Mouse (Mus musculus): ENCODE measurements around the gene Eif4e1b.

Eif4e1b gene

DNA sequence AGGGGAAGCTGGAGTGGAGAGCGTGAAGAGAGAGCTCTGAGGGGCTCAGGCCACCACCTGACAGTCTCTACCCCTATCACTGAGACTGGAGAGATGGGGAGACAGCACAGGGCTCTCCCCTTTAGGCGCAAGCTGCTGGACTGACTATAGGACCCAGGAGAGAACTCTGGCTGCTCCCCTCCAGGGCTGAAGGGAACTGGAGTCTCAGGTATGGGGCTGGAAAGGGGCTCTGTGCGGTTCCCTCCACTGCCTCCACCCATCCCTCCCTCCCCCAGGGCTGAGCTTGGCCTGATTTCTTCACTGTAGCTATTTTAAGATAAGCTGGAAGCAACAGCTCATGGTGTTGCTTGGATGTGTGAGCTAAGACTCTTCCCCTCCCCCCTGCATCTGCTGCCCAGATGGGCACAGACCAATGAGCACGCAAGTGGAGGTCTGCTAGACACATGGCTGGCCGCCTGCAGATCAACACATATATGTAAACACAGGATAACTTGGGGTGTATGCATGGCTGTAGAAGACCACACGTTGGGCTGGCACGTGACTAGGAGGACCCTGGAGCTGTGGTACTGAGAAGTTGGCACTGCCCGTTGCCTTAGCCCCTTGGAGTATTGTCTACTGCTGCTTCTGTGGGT lies 23.5 kb upstream of the Eif4e1b start:
- DNase-seq, result no peak

DNA sequence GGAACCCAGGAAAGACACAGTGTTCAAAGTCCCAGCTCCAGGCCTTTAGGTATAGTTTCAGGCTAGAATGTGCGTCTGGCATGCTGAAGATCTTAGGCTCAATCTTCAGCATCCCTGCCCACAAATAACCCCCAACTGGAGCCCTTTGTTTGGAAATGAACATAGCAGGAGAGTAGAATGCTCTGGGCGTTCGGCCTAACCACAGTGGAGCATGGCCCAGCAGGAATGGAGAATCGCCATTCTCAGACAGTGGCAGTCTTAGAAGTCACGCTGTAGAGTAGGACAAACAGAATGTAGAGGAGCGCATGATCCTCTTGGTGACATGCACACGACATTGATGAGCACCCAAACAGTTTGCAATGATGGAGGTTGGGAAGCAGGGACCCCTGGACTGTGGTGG lies 22.9 kb upstream of the Eif4e1b start:
- no peak for DNase-seq

DNA sequence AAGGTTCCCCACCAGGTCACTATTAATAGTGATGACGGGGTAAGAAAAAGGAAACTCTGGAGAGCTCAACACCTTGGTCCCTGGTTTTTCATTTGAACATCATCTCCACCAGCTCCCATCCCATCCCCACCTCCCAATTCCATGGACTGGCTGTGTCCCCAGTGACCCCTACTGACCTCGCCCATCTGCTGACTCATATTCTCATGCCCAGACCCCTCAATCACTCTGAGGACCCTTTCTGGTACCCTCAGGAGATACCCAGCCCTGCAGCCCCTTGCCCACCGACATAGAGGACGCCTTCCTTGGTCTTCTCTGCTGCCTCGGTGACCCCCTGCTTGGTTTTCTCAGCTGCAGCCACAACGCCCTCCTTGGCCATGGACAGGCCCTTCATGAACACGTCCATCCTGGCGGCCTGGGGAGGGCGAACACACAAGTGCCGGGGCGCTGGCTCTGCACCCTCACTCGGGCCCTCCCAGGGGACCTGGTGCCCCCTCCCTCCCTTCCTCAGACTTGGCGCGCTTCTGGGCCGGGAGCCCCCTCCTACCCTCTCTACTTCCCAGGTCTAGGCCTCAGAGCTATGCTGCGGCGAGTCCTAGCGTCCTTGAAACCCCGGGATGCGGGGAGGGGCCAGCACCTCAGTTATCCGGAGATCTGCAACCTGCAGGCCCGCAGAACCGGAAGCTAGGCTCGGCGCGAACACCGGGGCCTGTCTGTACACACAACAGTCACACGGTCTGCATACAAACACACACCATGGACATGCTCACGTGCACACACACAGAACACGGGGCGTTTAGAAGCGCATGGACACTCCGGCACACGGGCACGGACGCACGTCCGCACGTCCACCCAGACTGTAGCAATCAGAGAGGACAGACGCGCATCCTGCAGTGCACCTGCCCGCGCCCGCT lies 18.3 kb upstream of the Eif4e1b start:
- no peak for DNase-seq

DNA sequence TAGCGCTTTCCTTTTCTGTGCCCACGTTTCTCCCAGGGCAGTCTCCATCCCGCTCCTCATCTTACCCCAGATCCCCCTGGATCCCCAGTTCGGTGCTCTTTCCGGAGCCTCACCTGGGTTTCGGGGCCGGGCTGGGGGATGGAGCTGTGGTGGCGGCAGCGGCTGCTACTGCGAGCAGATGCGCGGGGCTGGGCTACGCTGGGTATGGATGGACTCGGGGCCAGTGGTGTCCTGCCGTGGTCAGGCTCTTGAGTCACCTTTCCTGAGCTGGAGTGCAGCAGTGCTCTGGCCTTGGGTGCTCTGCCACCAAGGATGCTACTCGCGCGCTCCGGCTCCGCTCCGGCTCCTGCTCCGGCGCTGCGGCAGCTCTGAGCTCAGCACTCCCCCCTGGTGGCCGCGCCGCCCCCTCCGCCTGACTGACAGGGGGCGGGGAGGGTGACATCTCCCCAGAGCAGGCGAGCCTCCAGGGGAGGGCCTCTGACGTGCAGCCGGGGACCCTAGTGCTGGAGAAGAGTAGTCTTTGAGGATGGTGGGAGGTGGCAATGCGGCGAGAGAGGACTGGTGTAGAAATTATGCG lies 17.5 kb upstream of the Eif4e1b start, which contains the start of gene Sncb:
Gene Sncb, minus strand, starts transcription at position 404 of the 577 bp plus-strand sequence.
- DNase-seq, result peak; percentile 29 to 49

DNA sequence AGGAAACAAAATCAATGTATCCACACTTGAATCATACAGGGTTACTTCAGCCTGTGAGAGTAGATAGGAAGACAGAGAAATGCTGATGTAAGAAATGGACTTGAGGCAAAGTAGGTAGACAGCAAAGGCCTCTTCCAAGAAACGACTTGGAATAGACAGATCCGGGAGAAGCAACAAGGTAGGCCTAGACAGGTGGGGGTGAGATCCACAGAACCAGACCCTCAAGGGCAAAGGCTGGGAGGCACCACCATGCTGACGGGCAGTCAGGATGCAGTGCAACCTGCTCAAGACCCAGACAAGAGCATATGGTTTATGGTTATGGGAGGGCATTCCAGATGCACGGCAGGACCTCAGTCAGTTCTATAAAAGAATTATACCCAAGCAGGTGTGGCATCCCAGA lies 16.8 kb upstream of the Eif4e1b start:
- no peak for DNase-seq

DNA sequence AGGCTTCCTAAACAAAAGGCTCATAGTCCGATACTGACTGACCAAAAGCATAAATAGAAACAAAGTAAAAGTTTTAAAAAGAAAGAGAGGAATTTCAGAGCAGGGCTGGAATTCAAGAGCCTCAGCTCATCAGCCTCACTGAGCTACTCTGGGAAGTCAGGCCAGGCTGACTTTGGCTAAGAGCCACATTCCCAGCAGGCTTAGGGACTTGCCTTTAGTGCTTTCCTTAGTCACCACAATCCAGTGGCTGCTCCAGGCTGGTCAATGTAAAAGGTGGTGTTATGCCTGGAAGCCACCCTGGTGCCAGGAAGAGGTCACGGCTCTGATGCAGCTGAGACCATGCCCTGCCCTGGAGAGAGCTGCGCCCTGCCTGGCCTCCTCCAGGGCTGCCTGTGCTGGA lies 3.2 kb upstream of the Eif4e1b start:
- peak in 1 of 2 experiments; percentile 43 for DNase-seq

DNA sequence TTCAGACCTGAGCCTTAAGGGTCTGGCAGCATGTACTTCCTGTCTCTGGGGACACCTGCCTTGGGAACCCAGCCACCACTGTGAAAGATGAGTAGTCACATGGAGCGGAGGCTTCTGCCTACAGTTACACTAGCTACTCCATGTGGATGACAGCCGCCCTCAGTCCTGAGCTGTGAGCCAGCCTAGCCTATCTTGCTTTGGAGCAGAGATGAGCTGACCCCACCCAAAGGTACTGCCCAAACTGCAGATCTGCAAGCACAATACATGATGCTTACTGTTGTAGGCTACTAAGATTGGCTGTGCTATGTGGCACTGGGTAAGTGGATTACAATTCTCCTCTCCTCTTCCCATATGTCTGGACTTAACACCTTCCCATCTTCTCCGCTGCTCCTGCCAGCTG lies 2.7 kb upstream of the Eif4e1b start:
- no peak for DNase-seq

DNA sequence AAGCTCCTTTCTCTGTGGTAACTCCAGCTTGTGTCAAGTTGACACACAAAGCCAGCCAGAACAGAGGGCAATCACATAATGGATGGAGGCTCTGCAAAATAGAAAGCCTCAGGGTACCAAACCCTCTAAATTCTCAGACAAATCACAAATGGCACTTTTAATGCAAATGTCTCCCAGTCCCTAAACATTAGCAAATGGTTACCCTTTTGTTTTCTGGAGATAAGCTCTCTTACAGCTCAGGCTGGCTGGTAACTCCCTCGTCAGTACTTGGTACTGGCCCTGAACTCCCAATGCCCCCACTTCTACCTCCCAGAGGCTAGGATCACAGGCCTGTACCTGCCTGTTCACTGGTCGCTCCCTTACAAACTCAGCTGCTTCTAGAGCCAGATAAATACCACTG lies 563 bp upstream of the Eif4e1b start:
- DNase-seq, result no peak

DNA sequence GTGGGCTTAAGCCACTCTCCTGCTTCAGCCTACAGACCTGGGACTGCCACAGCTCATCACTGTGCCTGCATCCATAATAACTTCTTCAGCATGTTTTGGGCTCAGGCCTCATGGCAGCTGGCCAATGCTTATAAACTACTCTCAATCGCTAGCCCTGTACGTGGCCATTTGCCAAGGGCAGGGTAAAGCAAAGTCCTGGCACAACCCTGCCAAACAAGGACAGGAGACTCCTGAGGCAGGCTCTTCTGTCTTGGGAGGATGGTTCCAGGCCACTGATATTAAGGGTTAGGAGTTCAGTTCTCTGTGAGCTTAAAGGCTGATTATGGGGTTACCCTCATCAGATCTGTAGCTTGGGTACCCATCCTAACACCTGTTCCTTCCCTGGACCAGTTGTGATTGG lies 3.8 kb downstream of the Eif4e1b start:
- DNase-seq, result peak; percentile 64 to 73

DNA sequence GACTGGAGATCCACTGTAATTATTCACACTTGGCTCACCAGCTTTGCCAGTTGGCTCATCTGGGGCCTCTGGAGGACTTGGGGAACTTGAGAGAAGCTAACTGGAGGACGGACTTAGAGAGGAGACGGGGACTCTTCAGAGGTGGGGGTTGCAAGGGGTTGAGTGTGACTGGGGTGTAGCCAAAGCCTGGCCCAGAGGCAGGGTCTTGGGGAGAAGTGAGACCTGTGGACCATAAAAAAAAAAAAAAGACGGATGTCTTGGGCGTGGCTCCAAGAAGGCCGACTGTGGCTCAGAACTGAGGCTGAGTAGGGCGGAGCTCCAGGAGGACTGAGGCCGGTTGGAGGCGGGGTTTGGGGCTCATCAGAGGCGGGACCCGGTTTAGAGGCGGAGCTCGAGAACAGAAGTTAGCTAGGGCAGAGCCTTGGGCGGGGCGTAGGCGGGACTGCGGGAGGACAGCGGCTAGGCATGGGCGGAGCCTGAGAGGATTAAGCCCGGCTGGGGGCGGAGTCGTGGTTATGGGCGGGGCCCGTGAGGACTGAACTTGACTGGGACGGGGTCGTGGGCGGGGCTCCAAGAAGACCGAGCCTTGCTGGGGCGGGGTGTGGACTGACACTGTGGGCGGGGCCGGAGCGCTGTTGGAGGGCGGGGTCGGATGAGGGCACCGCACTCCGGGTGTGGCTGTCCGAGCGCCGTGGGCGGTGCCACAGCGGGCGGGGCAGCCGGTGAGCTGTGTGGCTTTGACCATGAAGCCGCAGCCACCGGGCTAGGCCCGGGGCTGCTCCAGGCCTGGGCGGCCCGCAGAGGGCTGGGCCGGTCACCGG lies 5.2 kb downstream of the Eif4e1b start, which contains the start of gene Tspan17:
Gene Tspan17, plus strand, starts transcription at position 638 of the 821 bp plus-strand sequence.
- peak; percentile 97 to 98 for DNase-seq

DNA sequence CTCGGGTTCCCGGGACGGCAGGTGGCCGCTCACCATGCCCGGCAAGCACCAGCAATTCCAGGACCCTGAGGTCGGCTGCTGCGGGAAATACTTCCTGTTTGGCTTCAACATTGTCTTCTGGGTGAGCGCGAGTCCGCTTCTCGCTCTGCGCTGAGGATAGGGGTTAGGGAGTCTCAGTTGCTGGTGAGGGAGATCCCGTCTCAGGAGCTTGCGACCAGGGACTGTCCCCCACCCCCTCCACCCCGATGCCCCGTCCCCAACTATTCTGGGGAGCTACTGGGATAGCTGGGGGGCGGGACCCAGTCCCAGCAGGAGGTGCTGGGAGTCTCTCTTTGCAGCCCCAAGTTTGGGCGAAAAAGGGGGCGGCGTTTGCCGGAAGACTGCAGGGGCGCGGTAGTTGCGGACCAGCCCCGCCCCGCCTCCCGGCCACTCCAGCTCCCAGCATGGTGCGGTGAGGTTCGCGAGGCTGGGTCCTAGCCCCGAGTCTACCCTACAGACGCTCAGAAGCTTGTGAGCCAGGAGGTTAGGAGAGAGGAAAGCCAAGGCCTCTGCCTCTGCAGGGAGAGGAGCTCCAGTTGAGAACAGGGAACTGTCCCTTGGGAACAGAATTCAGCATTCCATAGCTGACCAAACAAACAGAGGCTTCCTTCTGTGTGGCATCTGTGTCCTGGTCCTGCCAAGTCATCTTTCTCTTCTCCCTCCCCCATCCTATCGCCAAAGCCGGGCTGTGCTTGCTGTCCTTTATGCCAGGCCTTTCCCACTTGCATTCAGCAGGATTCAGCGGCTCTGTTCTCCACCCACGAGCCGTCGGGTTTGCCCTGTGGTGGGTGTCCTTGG lies 6.0 kb downstream of the Eif4e1b start:
- peak; percentile 47 to 65 for DNase-seq

DNA sequence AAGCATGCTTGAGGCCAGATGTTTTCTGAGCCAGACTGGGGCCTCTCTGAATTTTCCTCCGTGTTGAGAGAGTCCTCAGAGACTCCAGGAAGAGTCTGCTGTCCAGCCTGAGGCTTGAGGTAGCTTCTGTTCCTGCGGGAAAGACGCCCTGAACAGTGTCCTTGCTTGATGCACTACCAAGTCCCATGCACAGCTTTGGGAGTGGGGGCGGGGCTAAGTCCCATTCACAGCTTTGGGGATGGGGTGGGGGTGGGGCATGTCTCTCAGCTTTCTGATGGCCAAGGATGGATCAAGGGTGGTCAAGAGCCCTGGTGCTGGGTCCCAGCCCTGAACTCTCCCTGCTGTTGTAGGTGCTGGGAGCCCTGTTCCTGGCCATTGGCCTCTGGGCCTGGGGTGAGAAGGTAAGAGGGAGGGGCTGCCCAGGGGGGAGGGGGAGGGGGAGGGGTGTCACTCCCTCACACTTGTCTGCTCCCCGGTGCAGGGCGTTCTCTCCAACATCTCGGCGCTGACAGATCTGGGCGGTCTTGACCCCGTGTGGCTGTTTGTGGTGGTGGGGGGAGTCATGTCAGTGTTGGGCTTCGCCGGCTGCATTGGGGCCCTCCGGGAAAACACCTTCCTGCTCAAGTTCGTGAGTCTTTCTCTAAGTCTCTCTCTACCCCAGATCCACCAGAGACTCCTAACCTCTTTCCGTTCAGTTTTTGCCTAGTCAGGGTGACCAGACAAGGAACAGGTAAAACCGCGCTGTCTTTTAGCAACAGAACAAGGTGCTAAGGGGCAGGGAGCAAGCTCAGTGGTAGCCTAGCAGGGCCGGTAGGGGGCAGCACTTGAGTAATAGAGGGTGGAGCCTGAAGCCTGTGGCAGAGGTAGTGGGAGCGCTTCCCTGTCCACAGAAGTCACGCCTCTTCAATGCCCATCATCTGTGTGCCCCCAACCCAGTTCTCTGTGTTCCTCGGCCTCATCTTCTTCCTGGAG lies 8.7 kb downstream of the Eif4e1b start:
- peak in 1 of 2 experiments; percentile 11 for DNase-seq

DNA sequence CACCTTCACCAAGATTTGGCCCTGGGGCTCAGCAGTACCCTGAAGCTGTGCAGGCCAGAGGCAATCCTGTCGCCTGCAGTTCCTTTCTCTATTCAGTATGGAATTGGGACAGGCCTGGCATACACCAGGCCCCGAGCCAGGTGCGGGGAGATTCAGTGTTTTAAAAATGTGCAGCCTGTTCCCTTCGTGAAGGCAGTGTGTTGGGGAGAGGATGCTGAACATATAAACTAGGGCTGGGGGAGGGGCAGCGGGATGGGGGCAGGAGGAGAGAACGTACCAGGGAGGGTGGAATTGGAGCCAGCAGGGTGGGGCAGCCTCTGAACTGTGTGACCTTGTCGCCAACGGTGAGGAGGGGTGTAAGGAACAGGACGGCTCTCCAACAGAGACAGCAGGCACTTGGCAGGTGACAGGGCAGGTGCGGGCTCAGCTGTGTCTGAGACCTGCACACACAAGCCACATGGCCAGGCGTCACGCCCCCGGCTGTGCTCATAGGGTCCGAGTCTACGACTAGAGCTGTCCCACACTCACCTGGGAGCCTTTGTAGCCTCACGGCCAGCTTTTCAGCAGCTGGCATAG lies 10.3 kb downstream of the Eif4e1b start:
- DNase-seq, result no peak

DNA sequence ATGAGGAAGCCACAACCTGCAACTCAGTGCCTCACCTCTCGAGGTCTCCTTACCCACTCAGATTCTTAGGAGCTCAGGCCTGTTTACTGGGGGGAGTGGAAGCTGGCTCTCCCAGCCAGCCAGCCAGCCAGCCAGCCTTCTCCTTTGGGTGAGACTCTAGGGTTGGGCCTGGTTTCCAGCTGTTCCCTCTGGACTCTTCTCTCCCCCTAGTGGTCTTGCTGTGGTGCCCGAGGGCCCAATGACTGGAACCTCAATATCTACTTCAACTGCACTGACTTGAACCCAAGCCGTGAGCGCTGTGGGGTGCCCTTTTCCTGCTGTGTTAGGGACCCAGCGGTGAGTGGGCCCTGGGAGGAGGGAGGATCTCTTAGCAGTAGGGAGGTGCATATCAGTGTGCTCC lies 11.0 kb downstream of the Eif4e1b start:
- no peak for DNase-seq

DNA sequence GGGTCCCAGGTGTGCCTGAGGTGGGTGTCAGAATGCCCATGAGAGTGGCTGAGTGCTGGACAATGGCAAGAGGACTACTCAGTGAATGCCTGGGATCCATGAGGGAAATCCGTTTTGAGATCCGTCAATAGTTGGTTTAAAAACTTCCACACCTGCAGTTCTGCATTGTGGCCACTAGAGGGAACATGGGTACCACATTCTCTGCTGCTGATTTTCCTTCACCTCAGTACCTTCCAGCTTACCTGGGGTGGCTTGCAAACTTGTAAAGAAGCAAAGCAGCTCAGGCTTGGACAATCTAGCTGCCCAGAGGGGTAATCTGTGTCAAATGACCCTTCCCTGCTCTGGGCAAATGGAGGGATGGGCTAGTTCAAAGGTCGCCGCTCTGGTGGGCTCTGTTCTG lies 13.6 kb downstream of the Eif4e1b start:
- DNase-seq, result peak in 1 of 2 experiments; percentile 50

DNA sequence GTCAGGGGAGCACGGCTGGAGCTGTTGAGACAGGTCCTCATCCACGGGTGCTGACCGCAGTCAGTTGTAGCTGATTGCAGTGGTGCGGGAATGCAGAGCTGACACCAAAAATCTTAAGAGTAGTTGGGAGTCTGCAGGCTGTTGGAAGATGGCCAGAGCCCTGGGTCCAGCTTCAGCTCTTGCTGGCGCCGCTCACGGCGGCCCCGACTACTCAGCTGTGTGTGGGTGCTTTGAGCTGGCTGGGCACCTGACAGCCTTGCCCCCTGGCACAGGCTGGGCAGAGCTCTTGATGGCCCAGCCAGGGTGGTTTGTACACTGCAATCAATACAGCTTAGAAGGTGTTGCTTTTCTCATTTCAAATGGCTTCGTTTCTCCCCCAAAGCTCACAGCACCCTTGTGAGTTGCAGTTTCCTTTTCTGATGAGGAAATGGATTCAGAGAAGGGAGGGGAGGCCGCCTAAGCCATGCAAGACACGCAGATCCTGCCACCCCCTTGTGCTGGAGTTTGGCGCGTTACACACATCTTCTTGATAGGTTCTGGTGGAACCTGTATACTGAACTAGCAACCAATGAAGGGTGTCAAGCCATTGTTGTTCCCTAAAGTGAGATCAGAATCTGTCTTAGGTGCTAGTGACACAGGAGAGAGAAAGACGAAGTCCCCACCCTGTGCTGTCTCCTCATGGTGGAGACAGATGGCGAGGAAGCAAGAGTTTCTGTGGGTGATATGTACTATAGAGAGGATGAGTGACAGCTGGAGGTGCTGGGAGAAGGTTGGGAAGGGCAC lies 14.3 kb downstream of the Eif4e1b start:
- DNase-seq, result no peak

DNA sequence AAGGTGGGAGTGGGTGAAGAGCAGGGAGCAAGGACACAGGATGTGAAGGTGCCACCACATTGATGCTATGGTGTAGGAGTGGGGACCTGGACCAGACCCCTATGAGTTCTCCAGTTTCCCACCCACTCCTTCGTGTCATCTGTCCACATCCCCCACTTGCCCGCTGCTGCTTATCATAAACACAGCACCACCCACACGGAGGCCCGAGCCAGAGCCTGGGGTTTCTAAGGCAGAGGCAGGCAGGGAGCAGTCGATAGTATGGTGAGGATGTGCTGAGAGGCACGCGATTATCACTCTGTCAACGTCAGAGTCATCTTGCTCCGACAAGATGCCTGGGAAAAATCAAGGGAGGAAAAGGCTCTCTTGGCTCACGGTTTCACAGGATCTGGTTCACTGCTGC lies 14.9 kb downstream of the Eif4e1b start:
- no peak for DNase-seq

DNA sequence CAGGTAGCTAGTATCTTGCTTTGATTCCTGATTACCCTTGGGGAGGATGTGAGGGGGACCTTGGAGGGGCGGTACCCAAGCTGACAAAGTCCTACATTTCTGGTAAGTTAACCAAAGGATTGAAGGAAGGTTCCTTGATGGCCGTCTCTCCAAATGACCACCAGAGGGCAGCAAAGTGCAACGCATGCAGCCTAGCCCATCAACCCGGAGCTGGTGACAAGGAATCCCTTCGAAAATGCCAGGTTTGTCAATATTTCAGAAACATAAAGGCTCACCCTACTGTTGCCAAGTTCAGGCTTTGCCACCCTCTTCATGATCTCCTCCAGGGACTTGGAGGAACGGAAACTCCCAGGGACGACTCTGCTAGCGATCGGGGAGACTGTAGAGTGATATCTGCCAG lies 15.9 kb downstream of the Eif4e1b start:
- DNase-seq, result peak; percentile 74 to 83

DNA sequence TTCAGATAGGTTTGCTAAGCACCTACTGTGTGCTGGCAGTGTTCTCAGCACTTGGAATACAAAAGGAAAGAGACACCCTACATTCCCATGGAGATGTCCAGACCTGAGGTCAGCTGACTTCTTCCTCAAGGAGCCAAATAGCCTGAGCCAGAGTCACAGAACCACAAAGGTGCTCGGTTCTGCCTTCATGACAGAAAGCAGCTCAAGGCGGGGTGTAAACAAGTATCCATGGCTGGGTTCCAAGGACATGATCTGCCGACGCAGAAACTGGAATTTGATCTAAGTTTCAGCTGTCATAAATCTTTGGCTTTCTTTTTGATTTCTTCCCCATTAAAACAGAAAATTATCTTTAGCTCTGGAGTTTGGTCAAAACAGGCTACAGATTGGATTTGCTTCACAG lies 16.4 kb downstream of the Eif4e1b start:
- no peak for DNase-seq

All from kidney, postnatal 25 days (tissue).